Mouse (Mus musculus): ENCODE measurements around the gene Flad1. TPM values are rescaled to one million over a fixed set of nuclear protein-coding genes. Genes with fewer than 3 reads are reported as not detected.

Gene Flad1
- polyA plus RNA-seq, 1 experiment from 2014 or later = 25.0 TPM

DNA sequence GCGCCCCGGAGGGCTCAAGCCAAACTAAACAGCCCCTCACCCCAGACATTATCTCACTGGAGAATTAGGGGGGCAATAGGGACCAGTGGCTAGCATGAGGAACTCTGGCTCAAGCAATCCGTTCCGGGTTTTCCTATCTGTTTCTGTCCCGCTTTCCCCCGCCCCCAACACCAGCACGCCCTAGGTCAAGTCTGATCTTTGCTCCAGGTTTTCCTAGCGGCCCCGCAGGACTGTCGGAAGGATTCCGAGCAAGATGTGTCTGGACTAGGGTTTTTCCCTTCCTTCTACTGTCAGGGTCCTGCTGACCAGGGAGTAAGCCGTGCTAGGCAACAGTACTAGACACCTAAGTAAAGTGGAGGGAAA, 16.8 kb downstream of the Flad1 start:
- no peaks in the 10 kb centered on the region for H3K9me3 ChIP-seq
- peak overlapping the region; percentile 100 for H3K4me2 ChIP-seq
- H3K27me3 ChIP-seq = peaks cover 26% of the 10 kb centered on the region
- H3K9ac ChIP-seq (replicated peaks) = peak overlapping the region; percentile 55; the same call in 1 of the 2 replicates
- peak overlapping the region; percentile 84 for H3K27ac ChIP-seq
- peaks cover 62% of the 10 kb centered on the region for H3K4me1 ChIP-seq (replicated peaks)
- peak; percentile 16; the same call in 1 of the 2 replicates for ATAC-seq (ENCODE audit: insufficient number of reproducible peaks, insufficient read depth, low FRiP score, low TSS enrichment, low read depth)
- under 1% methylated on average over 10 of the region's 12 CpGs for WGBS
- H3K4me3 ChIP-seq (replicated peaks) = peak overlapping the region; percentile 53
- H3K36me3 ChIP-seq = no peaks in the 10 kb centered on the region

DNA sequence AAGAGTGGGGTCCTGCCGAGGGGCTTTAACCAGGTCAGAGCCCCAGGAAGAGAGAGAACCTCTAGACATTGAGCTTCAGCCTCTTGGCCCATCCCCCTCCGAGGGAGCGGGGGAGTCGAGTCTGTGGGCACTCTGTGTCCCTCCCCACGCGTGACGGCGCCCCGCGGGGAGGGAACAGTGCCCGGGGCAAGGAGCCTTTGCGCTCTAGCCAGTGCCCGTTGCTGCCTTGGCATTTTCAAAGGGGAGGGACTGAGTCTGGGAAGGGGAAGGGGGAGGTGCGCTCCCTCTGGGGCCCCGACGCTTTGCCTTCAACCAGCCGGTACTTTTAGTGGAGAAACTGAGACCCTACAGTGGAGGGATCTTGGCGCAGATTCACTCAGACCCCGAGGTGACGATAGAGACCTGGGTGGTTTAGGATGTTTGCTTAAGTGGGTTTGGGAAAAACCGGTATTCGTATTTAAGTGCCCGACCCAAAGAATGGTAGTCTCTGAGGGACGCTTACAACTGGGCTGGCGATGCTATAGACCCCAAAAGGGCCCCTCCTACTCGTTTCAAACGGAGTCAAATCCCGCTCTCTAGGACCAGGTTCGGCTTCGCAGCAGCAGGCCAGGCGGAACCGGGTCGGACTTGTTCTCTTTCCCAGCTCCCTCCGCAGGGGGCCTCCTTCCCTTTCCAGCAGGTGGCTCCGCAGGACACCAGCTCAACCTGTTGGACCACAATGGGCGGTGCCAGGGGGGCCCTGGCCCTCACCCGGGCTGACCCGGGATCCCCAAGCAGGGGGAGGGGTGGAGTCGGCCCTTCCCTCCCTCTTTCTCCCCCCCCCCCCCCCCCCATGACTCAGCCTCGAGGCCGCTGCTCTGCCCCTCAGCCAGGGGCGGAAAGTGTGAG, 17.4 kb downstream of the Flad1 start, which contains the start of gene Zbtb7b:
Gene Zbtb7b (minus strand): TSS at position 771 of the 888 bp plus-strand sequence.
- H3K9me3 ChIP-seq = no peaks in the 10 kb centered on the region
- H3K27ac ChIP-seq = peak within 1 kb of the TSS; percentile 84
- no peaks in the 10 kb centered on the region for H3K36me3 ChIP-seq
- H3K9ac ChIP-seq (replicated peaks) = peak within 1 kb of the TSS; percentile 55
- H3K4me1 ChIP-seq (replicated peaks) = peaks cover 62% of the 10 kb centered on the region
- peak; percentile 7; the same call in 1 of the 2 replicates for ATAC-seq (ENCODE audit: insufficient number of reproducible peaks, insufficient read depth, low FRiP score, low TSS enrichment, low read depth)
- H3K4me2 ChIP-seq = peak within 1 kb of the TSS; percentile 100
- H3K4me3 ChIP-seq (replicated peaks) = peak within 1 kb of the TSS; percentile 53
- H3K27me3 ChIP-seq = peaks cover 26% of the 10 kb centered on the region
- WGBS = under 1% methylated on average over 39 of the region's 42 CpGs

GRCm38 (mm10) chr3:89393605-89394004, 18.1 kb downstream of the Flad1 start:
- H3K36me3 ChIP-seq = no peaks in the 10 kb centered on the region
- peak overlapping the region; percentile 84 for H3K27ac ChIP-seq
- peak overlapping the region; percentile 53 for H3K4me3 ChIP-seq (replicated peaks)
- peak overlapping the region; percentile 55 for H3K9ac ChIP-seq (replicated peaks)
- H3K27me3 ChIP-seq = peaks cover 26% of the 10 kb centered on the region
- no peaks in the 10 kb centered on the region for H3K9me3 ChIP-seq
- peak overlapping the region; percentile 100 for H3K4me2 ChIP-seq
- ATAC-seq (ENCODE audit: insufficient number of reproducible peaks, insufficient read depth, low FRiP score, low TSS enrichment, low read depth) = peak; percentile 93
- H3K4me1 ChIP-seq (replicated peaks) = peaks cover 62% of the 10 kb centered on the region
- WGBS = 1% methylated on average over 15 of the region's 15 CpGs

DNA sequence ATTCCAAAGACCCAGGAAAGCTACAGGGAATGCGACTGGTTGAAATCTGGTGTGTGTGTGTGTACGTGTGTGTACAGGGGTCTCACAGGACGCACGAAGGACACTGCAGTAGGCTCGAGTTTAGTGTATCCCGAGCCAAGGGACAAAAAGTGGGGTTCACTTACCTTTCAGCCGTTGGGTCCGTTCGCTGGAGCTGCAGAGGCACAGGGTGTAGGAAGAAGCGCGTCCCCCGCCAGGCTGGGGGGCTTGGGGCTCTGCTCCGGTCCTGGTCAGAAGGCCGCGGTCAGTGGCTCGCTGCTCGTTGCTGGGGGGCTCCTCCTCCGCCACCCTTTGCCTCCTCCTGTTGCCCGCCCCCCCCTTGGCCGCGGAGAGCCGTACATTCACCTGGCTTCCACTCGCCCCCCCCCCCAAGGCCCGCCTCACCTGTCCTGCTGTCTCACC, 18.8 kb downstream of the Flad1 start:
- Histone ChIP-seq H3K27me3 (peaks cover 26% of the 10 kb centered on the region), H3K4me3 (replicated peaks) (peak overlapping the region; percentile 53), H3K36me3 (no peaks in the 10 kb centered on the region), H3K4me2 (peak overlapping the region; percentile 100), H3K4me1 (replicated peaks) (peaks cover 62% of the 10 kb centered on the region), H3K9me3 (no peaks in the 10 kb centered on the region), H3K27ac (no peak overlapping the region), H3K9ac (replicated peaks) (peak overlapping the region; percentile 50)
- ATAC-seq (ENCODE audit: insufficient number of reproducible peaks, insufficient read depth, low FRiP score, low TSS enrichment, low read depth) = no peak
- 2% methylated on average over 21 of the region's 24 CpGs for WGBS

DNA sequence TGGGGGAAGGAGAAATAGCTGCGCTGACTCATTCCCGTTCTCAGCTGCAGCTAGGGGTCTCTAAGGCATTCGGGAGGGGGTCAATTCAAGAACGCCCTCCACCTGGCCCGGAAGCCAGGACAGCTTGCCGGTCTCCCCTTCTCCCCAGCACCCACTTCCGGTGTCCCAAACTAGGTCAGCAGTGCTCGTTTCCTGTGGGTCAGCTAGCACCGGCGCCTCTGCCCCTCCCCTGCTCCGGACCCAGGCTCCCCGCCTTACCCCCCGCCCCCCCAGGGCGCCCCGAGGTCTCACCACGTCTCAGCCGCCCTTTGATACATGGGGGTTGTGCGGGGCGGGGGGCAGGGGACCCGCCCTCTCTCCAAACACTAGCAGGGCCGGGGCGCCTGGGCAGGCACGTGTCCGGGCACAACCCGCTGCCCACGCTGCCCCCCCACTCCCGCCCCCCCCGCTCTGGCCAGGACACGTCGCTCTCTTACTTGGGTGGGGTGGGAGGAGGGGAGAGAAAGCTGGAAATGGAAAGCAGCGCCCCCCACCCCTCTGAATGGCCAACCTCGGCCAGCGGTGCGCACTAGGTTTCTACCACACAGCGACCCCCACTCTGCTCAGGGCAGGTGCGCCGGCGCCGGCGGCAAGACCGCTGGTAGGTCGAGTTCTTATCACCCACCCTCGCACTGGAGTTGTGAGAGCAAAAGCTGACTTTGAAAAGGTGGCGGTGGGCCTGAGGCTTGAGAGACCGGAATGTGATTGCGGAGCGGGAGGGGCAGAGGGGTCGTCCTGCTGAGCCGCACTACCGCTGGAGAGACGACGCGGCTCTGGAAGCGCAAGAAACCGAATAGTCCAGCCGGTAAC, 19.8 kb downstream of the Flad1 start:
- ATAC-seq (ENCODE audit: insufficient number of reproducible peaks, insufficient read depth, low FRiP score, low TSS enrichment, low read depth) = no peak
- no peaks in the 10 kb centered on the region for H3K9me3 ChIP-seq
- peaks cover 64% of the 10 kb centered on the region for H3K4me1 ChIP-seq (replicated peaks)
- no peak overlapping the region for H3K27ac ChIP-seq
- peak overlapping the region; percentile 53 for H3K4me3 ChIP-seq (replicated peaks)
- H3K36me3 ChIP-seq = no peaks in the 10 kb centered on the region
- peak overlapping the region; percentile 100 for H3K4me2 ChIP-seq
- peak overlapping the region; percentile 54; the same call in 1 of the 2 replicates for H3K9ac ChIP-seq (replicated peaks)
- H3K27me3 ChIP-seq = peaks cover 26% of the 10 kb centered on the region
- WGBS = under 1% methylated on average over 53 of the region's 56 CpGs

DNA sequence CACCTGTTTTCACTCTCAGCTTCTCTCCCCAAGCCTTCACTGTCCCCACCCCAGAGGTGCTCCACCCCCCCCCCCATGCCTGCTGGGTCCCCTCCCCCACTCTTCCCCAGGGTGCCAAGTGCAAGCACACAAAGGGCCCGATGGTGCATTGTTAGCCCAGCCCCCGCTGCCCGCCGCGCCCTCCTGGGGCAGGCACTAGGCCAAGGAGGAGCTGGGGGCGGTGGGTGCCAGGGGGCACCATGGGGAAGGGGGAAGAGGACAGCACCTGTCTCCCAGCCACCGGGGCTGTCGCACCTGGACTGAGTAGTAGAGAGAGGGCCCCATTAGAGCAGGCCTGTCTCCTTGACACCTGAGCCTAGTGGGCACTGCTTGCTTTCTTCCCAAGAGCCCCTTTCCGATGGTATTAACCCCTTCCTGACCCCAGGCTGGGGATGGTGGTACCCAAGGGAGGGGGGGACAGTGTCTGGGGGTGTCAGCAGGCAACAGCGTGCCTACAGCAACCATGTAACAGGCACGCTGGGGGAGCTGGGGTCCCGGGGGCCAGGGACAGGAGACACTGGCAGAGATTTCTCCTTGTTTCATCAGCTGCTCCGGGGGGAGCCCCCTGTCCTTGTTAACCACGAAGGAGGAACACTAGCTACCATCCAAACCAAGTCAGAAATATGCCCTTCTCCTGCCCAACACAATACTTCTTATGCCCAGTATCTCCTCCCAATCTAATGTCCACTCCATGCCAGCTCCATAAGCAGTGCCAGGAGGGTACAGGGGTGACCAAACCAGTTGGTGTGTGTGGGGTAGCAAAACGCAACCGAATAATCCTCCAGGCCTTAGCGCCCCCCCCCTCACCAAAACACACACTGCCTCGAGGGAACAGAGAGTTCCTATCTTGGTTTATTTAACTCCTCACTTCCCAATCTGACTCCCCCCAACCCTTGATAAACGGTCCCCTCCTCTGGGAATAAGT, 20.7 kb downstream of the Flad1 start:
- 13% methylated on average over 19 of the region's 19 CpGs for WGBS
- H3K9ac ChIP-seq (replicated peaks) = peak overlapping the region; percentile 54; the same call in 1 of the 2 replicates
- ATAC-seq (ENCODE audit: insufficient number of reproducible peaks, insufficient read depth, low FRiP score, low TSS enrichment, low read depth) = no peak
- H3K4me3 ChIP-seq (replicated peaks) = peak overlapping the region; percentile 53
- no peak overlapping the region for H3K27ac ChIP-seq
- H3K4me2 ChIP-seq = peak overlapping the region; percentile 100
- H3K27me3 ChIP-seq = peaks cover 26% of the 10 kb centered on the region
- no peaks in the 10 kb centered on the region for H3K36me3 ChIP-seq
- H3K9me3 ChIP-seq = no peaks in the 10 kb centered on the region
- H3K4me1 ChIP-seq (replicated peaks) = peaks cover 64% of the 10 kb centered on the region

GRCm38 (mm10) chr3:89390111-89390515, 21.6 kb downstream of the Flad1 start:
- H3K4me2 ChIP-seq = no peak overlapping the region
- ATAC-seq (ENCODE audit: insufficient number of reproducible peaks, insufficient read depth, low FRiP score, low TSS enrichment, low read depth) = no peak
- H3K9ac ChIP-seq (replicated peaks) = no peak overlapping the region
- peaks cover 26% of the 10 kb centered on the region for H3K27me3 ChIP-seq
- WGBS = 52% methylated on average over 5 of the region's 5 CpGs
- no peaks in the 10 kb centered on the region for H3K9me3 ChIP-seq
- H3K4me1 ChIP-seq (replicated peaks) = peaks cover 61% of the 10 kb centered on the region
- H3K4me3 ChIP-seq (replicated peaks) = no peak overlapping the region
- H3K27ac ChIP-seq = no peak overlapping the region
- no peaks in the 10 kb centered on the region for H3K36me3 ChIP-seq

DNA sequence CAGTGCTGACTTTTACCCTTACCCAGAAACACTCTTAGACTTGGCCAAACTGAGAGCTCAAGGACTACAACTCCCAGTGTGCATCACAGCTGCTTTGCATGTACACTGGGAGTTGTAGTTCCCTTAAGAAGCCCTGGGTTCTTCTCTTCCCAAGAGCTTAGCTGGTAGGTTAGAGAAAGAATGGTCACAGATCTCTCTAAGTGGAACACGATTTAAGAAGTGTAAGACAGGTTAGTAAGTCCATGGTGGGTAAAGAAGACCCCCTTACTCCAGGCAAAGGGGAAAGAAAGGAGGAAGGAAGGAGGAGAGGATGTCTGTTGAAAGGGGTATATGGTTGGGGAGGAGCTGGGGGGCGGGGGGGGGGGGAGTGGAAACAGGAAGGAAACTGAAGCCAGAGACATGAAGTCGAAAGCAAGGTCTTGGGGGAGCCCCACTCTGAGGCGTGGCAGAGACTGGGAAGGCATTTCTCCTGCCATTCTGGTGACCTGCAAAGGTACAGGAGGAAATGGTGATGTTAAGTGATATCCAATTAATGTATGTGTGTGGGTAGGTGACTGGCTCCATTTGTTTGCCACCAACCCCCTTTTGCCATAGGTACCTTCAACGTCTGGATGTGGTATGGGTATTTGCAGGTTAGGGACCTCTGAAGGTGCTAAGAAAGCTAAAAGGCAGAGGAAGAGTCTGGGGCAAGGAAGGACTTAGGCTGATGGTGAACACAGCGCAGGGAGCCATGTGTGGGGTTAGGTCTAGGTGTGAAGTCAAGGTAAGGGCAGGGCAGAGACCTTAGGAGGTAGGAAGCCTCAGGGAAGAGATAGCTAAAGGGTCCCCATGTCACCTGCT, 22.5 kb downstream of the Flad1 start:
- ATAC-seq (ENCODE audit: insufficient number of reproducible peaks, insufficient read depth, low FRiP score, low TSS enrichment, low read depth) = no peak
- no peak overlapping the region for H3K27ac ChIP-seq
- H3K9me3 ChIP-seq = no peaks in the 10 kb centered on the region
- H3K4me1 ChIP-seq (replicated peaks) = peaks cover 58% of the 10 kb centered on the region
- no peak overlapping the region for H3K9ac ChIP-seq (replicated peaks)
- 60% methylated on average over 6 of the region's 6 CpGs for WGBS
- no peaks in the 10 kb centered on the region for H3K36me3 ChIP-seq
- H3K4me3 ChIP-seq (replicated peaks) = no peak overlapping the region
- no peak overlapping the region for H3K4me2 ChIP-seq
- peaks cover 26% of the 10 kb centered on the region for H3K27me3 ChIP-seq

- Histone ChIP-seq H3K4me2 (no peak overlapping the region), H3K9ac (replicated peaks) (no peak overlapping the region), H3K4me3 (replicated peaks) (no peak overlapping the region), H3K27ac (no peak overlapping the region), H3K27me3 (peaks cover 26% of the 10 kb centered on the region), H3K36me3 (no peaks in the 10 kb centered on the region), H3K4me1 (replicated peaks) (peaks cover 54% of the 10 kb centered on the region), H3K9me3 (no peaks in the 10 kb centered on the region)
- WGBS = 77% methylated on average over 11 of the region's 11 CpGs
- ATAC-seq (ENCODE audit: insufficient number of reproducible peaks, insufficient read depth, low FRiP score, low TSS enrichment, low read depth) = no peak
These were observed 23.4 kb downstream of the Flad1 start for GRCm38 (mm10) chr3:89388134-89388881.
